Mouse (Mus musculus) forebrain, embryonic 12.5 days (tissue): Measurements from ENCODE around the gene Sirt1. TPM values are rescaled to one million over a fixed set of nuclear protein-coding genes. Genes with fewer than 3 reads are reported as not detected.
A peak's percentile ranks its signal among the peaks of the same experiment; 100 is the strongest.
"Not testable (repeated sequence)": the region's sequence is repeated elsewhere in the genome, so short reads cannot be mapped to it uniquely, and the experiment has no call there.

ENCODE experiments used
- ATAC-seq: fragments of 200-750 bp; cut with Nextera tagmentation; 2 replicates; pipeline ENCODE4 v1.8.0; 2017; ENCODE audit warnings: moderate TSS enrichment; ENCODE audit not compliant: low FRiP score
- H3K27ac ChIP-seq: fragments of 300-500 bp; sonication (generic); 2 replicates; pipeline ENCODE4 v1.5.1; 2016; ENCODE audit warnings: mild to moderate bottlenecking
- H3K27me3 ChIP-seq: fragments of 300-500 bp; sonication (generic); 2 replicates; pipeline ENCODE4 v1.6.1; 2016; ENCODE audit warnings: mild to moderate bottlenecking
- H3K36me3 ChIP-seq: fragments of 300-500 bp; sonication (generic); replicated peaks from 2 replicates; pipeline ENCODE4 v1.6.1; 2016; ENCODE audit warnings: mild to moderate bottlenecking
- H3K4me1 ChIP-seq: fragments of 300-500 bp; sonication (generic); 2 replicates; pipeline ENCODE4 v1.6.1; 2016
- H3K4me2 ChIP-seq: fragments of 300-500 bp; sonication (generic); 2 replicates; pipeline ENCODE4 v1.6.1; 2016; ENCODE audit warnings: mild to moderate bottlenecking, moderate library complexity
- H3K4me3 ChIP-seq: fragments of 300-500 bp; sonication (generic); replicated peaks from 2 replicates; pipeline ENCODE4 v1.5.1; 2016; ENCODE audit warnings: mild to moderate bottlenecking
- H3K9ac ChIP-seq: fragments of 300-500 bp; sonication (generic); 2 replicates; pipeline ENCODE4 v1.6.1; 2016; ENCODE audit warnings: mild to moderate bottlenecking
- H3K9me3 ChIP-seq: fragments of 300-500 bp; sonication (generic); 2 replicates; pipeline ENCODE4 v1.6.1; 2016
- WGBS: fragments of 180-500 bp; shearing (Covaris S2); methylation state at CpG from one replicate; pipeline ENCODE4 v1.1.7; 2016; 5-methylcytosine and 5-hydroxymethylcytosine counted together
- polyA plus RNA-seq: library from polyadenylated mRNA; unstranded; fragments of >200 nt; fragmentation: Nextera tagmentation; extraction: Ambion mirVana; gene quantifications from 2 replicates; pipeline ENCODE4 v1.2.1, GENCODE M21; 2016

Gene Sirt1
- polyA plus RNA-seq, 1 experiment from 2014 or later: 6.9 TPM

DNA sequence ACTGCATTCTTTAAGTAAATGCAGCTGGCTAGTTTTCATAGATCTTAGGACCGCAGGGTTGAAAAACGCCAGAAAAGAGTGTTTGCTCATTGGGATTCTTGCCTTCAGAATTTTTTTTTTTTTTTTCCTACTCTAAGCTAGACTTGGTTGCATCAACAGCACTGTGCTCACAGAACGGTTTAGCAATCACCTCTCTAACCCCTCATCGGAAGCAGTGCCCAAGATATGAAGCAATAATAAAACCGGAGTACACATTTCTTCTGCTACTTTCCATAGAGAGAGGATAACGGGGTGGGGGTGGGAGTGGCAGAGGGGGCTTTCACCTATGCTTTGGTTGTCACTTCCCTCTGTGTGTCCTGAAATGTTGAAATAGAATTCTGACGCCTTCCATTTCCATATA lies 34.3 kb upstream of the Sirt1 start:
- 67% methylated on average over 7 of the region's 7 CpGs for WGBS
- ATAC-seq: no peak

DNA sequence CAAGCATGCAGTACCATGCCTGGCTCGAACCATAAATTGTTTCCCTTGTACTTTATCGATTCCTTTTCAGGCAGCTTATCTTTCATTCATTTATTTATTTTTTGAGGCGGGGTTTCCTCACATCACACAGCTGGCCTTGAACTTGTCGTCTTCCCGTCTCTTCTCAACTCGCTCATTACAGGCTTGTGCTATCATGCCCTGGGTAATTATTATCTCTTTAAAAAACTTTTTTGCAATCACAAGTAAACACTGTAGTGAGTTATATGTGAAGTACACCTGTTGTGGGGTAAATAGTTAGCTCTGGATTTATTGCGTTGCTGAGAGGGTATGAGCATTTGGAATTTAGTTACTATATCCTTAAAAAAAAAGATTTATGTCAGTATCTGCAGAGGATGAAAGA lies 33.8 kb upstream of the Sirt1 start:
- ATAC-seq: no peak
- Histone ChIP-seq H3K36me3 (no peaks in the 10 kb centered on the region), H3K9ac (no peak overlapping the region), H3K27ac (no peak overlapping the region), H3K9me3 (no peaks in the 10 kb centered on the region), H3K4me1 (peaks cover 3% of the 10 kb centered on the region), H3K4me2 (no peak overlapping the region), H3K4me3 (no peak overlapping the region), H3K27me3 (no peaks in the 10 kb centered on the region)
- WGBS: 89% methylated on average over 7 of the region's 7 CpGs

More for the DNA sequence above, 34.3 kb upstream of the Sirt1 start:
- no peak overlapping the region for H3K4me3 ChIP-seq
- H3K9ac ChIP-seq: no peak overlapping the region
- no peaks in the 10 kb centered on the region for H3K9me3 ChIP-seq
- no peak overlapping the region for H3K4me2 ChIP-seq
- H3K27ac ChIP-seq: no peak overlapping the region
- H3K4me1 ChIP-seq: peaks cover 2% of the 10 kb centered on the region; the same call in 1 of the 2 replicates
- no peaks in the 10 kb centered on the region for H3K27me3 ChIP-seq
- no peaks in the 10 kb centered on the region for H3K36me3 ChIP-seq

DNA sequence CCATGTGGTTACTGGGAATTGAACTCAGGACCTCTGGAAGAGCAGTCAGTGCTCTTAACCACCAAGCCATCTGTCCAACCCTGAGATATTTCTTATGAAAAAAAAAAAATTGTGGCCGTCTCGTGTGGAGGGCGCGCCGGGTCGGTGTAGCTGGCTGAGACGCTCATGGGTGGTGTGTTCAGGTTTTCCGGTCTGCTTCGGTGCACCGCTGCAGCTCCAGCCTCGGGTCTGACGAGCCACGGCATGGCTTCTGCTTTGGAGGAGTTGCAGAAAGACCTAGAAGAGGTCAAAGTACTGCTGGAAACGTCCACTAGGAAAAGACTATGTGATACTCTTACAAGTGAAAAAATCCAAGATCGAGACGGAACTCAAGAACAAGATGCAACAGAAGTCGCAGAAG lies 31.3 kb upstream of the Sirt1 start:
- Histone ChIP-seq H3K9ac (no peak overlapping the region), H3K9me3 (no peaks in the 10 kb centered on the region), H3K27ac (no peak overlapping the region), H3K4me2 (no peak overlapping the region), H3K36me3 (no peaks in the 10 kb centered on the region), H3K4me1 (peaks cover 7% of the 10 kb centered on the region), H3K4me3 (no peak overlapping the region), H3K27me3 (no peaks in the 10 kb centered on the region)
- 89% methylated on average over 17 of the region's 17 CpGs for WGBS
- no peak for ATAC-seq

DNA sequence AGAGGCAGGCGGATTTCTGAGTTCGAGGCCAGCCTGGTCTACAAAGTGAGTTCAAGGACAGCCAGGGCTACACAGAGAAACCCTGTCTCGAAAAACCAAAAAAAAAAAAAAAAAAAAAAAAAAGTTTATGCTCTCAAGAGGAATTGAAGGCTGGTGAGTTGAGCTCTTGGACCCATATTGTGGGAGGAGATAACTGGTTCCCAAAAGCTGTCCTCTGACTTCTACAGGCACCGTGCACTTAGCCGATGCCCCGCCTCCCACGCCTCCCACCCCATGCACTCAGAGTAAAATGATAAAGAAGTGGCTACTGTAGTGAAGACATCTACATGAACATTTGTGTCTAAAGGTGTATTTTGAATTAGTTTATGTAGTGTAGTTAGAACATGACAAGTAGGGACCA lies 30.2 kb upstream of the Sirt1 start:
- ATAC-seq, H3K4me1 ChIP-seq, H3K4me2 ChIP-seq, H3K9ac ChIP-seq, H3K9me3 ChIP-seq, H3K36me3 ChIP-seq, H3K27me3 ChIP-seq, H3K27ac ChIP-seq, H3K4me3 ChIP-seq: not testable (repeated sequence)
- 89% methylated on average over 6 of the region's 7 CpGs for WGBS

DNA sequence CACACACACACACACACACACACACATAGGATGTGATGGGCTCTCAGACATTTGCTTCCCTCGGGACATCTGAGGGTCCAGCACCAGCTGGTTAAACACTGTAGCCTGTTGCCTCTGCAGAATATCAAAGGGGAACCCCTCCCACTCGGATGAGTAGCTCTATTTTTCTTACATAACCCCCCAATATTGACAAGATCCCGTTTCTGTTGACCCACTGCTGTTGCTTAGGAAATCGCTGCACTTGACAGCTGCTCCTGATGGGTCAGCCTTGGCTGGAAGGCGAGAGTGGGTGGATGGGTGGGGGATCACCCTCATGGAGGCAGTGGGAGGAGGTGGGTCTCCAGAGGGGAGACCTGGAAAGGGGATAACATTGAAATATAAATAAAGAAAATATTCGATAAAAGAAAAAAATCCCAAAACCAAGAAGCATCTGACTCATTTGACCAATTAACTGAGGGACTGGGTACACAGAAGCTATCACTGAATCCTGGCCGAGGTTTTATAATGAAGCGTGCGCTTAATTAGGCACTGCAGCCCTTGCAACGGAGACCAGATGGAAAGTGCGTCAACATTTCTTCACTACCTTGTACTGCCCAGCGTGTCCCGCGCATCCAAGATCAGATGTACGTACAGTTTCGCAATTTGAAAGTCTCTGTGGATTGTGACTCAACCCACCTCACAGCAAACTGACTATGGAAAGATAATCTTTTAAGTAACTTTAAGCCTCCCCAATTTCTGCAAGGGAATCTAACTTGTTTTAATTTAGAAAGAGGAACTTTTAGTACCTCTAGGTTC lies 28.9 kb upstream of the Sirt1 start:
- Histone ChIP-seq H3K36me3 (no peaks in the 10 kb centered on the region), H3K9me3 (no peaks in the 10 kb centered on the region), H3K4me2 (no peak overlapping the region), H3K27ac (no peak overlapping the region), H3K4me1 (peaks cover 7% of the 10 kb centered on the region), H3K9ac (no peak overlapping the region), H3K27me3 (no peaks in the 10 kb centered on the region), H3K4me3 (no peak overlapping the region)
- WGBS: 59% methylated on average over 16 of the region's 16 CpGs
- peak; percentile 65; the same call in 1 of the 2 replicates for ATAC-seq

DNA sequence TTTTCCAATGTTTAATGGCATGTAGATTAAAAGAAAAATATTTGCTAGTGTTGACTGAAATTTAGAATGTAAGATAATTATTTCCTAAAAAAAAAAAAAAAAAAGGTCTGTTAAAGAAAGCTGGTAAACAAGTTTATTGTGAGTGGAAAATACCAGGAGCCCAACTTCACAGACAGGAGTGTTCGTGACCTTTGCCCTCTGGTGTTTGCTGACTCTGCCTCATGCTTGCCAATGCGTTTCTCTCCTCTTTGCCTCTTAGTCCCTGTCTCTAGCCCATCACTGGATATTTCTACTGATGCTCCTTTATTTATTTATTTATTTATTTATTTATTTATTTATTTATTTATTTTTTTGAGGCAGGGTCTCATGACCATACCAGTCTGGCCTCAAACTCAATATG lies 22.1 kb upstream of the Sirt1 start:
- Histone ChIP-seq H3K9ac (no peak overlapping the region), H3K9me3 (no peaks in the 10 kb centered on the region), H3K4me3 (no peak overlapping the region), H3K27me3 (no peaks in the 10 kb centered on the region), H3K36me3 (no peaks in the 10 kb centered on the region), H3K4me2 (no peak overlapping the region), H3K4me1 (no peaks in the 10 kb centered on the region), H3K27ac (no peak overlapping the region)
- 89% methylated on average over 2 of the region's 2 CpGs for WGBS
- no peak for ATAC-seq

DNA sequence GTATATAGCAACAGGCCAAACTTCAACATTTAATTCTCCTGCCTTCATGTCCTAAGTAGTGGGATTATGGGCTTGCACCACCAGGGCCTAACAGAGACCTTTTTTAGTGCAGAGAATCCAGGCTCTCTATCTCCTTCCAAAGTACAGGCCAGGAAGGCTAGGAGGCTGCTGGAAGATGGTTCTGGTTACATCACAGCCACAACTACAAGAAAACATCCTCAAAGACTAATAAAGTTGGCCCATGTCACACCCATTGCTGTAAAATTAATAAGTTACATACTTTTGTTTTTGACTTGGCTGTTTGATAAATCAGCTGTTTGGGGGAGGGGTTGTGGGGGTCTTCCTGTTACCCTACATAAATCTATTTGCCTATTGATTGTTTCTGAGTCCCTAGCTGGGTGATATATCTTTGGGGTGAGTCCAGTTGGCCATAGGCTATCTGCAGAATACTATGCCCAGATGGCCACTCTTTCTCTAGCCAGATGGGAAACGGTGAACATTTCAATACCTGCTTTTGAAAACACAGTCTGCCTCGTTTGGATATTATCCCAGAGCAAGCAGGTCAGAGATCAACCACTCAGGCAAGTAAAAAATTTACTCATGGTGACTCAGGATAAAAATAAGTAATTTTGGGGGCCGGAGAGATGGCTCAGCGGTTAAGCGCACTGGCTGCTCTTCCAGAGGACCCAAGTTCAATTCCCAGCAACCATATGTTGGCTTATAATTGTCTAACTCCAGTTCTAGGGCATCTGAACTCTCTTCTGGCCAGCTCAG lies 21.4 kb upstream of the Sirt1 start:
- Histone ChIP-seq H3K9ac (no peak overlapping the region), H3K4me1 (no peaks in the 10 kb centered on the region), H3K9me3 (no peaks in the 10 kb centered on the region), H3K27me3 (no peaks in the 10 kb centered on the region), H3K36me3 (no peaks in the 10 kb centered on the region), H3K27ac (no peak overlapping the region), H3K4me2 (no peak overlapping the region), H3K4me3 (no peak overlapping the region)
- ATAC-seq: no peak
- 87% methylated on average over 5 of the region's 5 CpGs for WGBS

DNA sequence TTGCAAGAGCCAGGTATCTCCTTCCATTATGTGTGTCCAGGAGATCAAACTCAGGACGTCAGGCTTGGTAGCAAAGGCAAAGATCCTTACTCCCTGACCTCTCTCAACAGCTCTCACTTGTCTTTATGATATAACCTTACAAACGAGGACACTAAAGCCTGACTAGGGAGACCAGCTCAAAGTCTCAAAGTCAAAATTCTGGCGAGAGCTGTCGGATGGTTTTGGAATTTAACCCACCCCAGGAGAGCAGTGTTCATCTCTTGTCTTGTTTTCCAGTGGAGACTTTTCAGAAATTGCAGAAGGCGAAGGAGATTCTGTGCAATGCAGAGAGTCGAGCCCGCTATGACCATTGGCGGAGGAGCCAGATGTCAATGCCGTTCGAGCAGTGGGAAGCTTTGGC lies 15.5 kb upstream of the Sirt1 start:
- no peak overlapping the region for H3K4me3 ChIP-seq
- no peaks in the 10 kb centered on the region for H3K4me1 ChIP-seq
- no peak overlapping the region for H3K4me2 ChIP-seq
- H3K27me3 ChIP-seq: no peaks in the 10 kb centered on the region
- H3K27ac ChIP-seq: no peak overlapping the region
- no peak for ATAC-seq
- H3K9ac ChIP-seq: no peak overlapping the region
- H3K36me3 ChIP-seq: no peaks in the 10 kb centered on the region
- WGBS: 91% methylated on average over 10 of the region's 10 CpGs
- no peaks in the 10 kb centered on the region for H3K9me3 ChIP-seq

DNA sequence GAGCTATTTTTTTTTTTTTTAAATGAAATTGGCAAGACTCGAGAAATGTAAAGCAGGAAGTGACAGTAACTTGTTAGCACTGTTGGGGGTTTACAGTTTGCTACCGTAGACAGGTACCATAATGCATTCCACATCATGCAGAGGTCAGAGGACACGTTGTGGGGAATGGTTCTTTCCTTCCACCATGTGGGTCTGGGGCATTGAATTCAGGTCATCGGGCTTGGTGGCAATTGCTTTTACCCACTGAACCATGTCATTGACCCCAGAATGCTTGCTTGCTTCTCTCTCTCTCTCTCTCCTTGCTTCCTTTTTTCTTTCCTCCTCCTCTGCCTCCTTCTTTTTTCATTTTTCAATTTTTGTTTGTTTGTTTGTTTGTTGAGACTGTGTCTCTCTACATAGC lies 7.4 kb upstream of the Sirt1 start:
- Histone ChIP-seq H3K36me3 (no peaks in the 10 kb centered on the region), H3K4me3 (no peak overlapping the region), H3K27ac (no peak overlapping the region), H3K4me2 (no peak overlapping the region), H3K9me3 (no peaks in the 10 kb centered on the region), H3K4me1 (no peaks in the 10 kb centered on the region), H3K9ac (no peak overlapping the region), H3K27me3 (no peaks in the 10 kb centered on the region)
- 58% methylated on average over 4 of the region's 4 CpGs for WGBS
- no peak for ATAC-seq

DNA sequence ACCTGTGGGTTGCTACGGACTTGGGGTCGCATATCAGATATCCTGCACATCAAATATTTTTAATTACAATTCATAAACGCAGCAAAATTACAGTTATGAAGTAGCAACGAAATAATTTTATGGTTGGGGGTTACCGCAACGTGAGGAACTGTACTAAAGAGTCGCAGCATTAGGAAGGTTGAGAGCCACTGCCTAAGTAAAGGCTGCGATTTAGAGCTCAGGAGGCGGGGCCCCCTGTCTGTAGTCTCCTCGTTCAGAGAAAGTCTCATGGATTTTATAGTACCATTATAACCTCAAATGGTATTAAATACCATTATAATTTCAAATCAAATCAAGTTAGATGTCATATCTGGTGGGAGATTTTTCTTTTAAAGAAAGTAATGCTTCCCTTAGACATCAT lies 5.5 kb upstream of the Sirt1 start:
- Histone ChIP-seq H3K9me3 (no peaks in the 10 kb centered on the region), H3K9ac (peak overlapping the region; percentile 59), H3K36me3 (no peaks in the 10 kb centered on the region), H3K4me3 (peak overlapping the region; percentile 55), H3K27ac (no peak overlapping the region), H3K4me2 (peak overlapping the region; percentile 65), H3K4me1 (no peaks in the 10 kb centered on the region), H3K27me3 (no peaks in the 10 kb centered on the region)
- no peak for ATAC-seq
- 3% methylated on average over 10 of the region's 10 CpGs for WGBS

DNA sequence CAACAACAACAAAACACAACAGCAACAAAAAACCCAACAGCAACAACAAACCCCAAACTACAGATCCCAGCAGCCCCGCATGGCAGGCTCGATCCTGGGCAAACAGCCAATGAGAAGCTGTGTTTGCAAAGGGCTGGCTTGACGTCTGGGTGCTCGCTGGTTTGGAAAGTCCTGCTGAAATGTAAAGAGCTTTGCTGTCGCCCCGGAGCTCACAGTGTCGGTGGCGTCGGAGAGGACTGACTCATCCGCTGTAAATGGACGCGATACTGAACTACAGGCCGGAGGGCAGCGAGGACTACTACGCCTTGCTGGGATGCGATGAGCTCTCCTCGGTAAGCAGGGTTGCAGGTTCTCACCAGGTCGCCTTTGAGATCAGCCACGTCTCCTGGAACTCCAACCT lies 4.9 kb upstream of the Sirt1 start:
- peak overlapping the region; percentile 55 for H3K4me3 ChIP-seq
- H3K9me3 ChIP-seq: no peaks in the 10 kb centered on the region
- peak overlapping the region; percentile 65 for H3K4me2 ChIP-seq
- peaks cover 5% of the 10 kb centered on the region for H3K27me3 ChIP-seq
- WGBS: 2% methylated on average over 19 of the region's 19 CpGs
- no peak overlapping the region for H3K27ac ChIP-seq
- H3K9ac ChIP-seq: peak overlapping the region; percentile 59
- H3K4me1 ChIP-seq: peaks cover 5% of the 10 kb centered on the region; the same call in 1 of the 2 replicates
- peak; percentile 75 for ATAC-seq
- H3K36me3 ChIP-seq: no peaks in the 10 kb centered on the region

DNA sequence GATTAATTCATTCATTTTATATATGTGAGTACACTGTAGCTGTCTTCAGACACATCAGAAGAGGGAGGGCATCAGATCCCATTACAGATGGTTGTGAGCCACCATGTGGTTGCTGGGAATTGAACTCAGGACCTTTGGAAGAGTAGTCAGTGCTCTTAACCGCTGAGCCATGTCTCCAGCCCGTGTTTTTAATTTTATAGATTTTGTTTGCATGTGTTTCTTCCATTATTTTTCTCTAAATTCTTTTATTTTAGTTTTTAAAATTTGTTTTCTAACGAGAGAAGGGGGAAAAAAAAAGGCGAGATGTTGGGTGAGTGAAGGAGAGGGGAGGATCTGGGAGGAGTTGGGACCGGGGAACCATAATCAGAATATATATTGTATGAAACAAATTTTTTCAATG lies 4.4 kb upstream of the Sirt1 start:
- 28% methylated on average over 5 of the region's 5 CpGs for WGBS

More for the DNA sequence above, 4.4 kb upstream of the Sirt1 start:
- Histone ChIP-seq H3K4me2 (peak overlapping the region; percentile 65), H3K4me3 (peak overlapping the region; percentile 55), H3K9ac (0 out of 2 replicates have a peak overlapping the region, but pooled peaks have one; percentile 59)
- not testable (repeated sequence) for H3K9me3 ChIP-seq, H3K36me3 ChIP-seq, ATAC-seq, H3K4me1 ChIP-seq, H3K27me3 ChIP-seq, H3K27ac ChIP-seq
